Mouse (Mus musculus): Measurements from ENCODE around the gene Wfdc21.

DNA sequence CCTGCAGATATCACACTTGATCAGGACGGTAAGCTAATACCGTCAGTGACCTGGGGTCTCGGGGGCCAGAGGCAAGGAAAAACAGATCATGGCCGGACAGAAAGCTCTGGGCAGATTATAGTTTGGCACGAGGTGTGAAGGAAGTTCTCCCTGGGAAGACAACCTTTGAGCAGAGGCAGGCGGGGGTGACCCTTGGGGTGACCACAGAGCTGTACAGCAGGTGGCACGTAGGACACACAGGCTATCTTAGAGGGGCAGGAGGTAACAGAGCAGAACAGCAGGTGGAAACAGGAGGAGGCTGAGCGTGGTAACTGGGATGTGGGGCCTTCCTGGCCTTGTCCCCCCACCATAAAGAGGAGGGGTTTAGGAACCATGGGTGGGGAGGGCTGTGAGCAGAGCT, 41.6 kb downstream of the Wfdc21 start:
- TF ChIP-seq POLR2A (IDR thresholded peaks at IDR 0.05; ENCODE audit: borderline replicate concordance, control insufficient read depth, low read depth, low read length), result no peak
- TF ChIP-seq CTCF (IDR thresholded peaks at IDR 0.05; ENCODE audit: control insufficient read depth, insufficient read depth, low read length), result no peak

Data from bone marrow, adult 2 months (tissue).